Mouse (Mus musculus) frontal cortex, postnatal 10 days (tissue): ENCODE results near the gene Eps15.

Experiments
- DNase-seq, 2 experiments: peaks; one replicate each; pipeline ENCODE4 v3.0.0; 2022; ENCODE audit warnings: low spot score in 2 of 2, mixed read lengths in 1 of 2

Eps15 gene

GRCm38 (mm10) chr4:109268903-109269302 is 11.2 kb upstream of the Eps15 start:
- DNase-seq = no peak

- no peak for DNase-seq
Measured at GRCm38 (mm10) chr4:109271803-109272202, 8.3 kb upstream of the Eps15 start.

GRCm38 (mm10) chr4:109273586-109274240 is 6.4 kb upstream of the Eps15 start:
- DNase-seq = no peak

GRCm38 (mm10) chr4:109280459-109281160 is 542 bp downstream of the Eps15 start:
- peak in 1 of 2 experiments; percentile 23 for DNase-seq

GRCm38 (mm10) chr4:109281161-109281560 is 1.1 kb downstream of the Eps15 start:
- DNase-seq = no peak

GRCm38 (mm10) chr4:109281946-109282345 is 1.9 kb downstream of the Eps15 start:
- no peak for DNase-seq

GRCm38 (mm10) chr4:109294629-109295028 is 14.6 kb downstream of the Eps15 start:
- no peak for DNase-seq

GRCm38 (mm10) chr4:109296510-109296909 is 16.4 kb downstream of the Eps15 start:
- no peak for DNase-seq

- no peak for DNase-seq
Measured at GRCm38 (mm10) chr4:109299136-109299535, 19.1 kb downstream of the Eps15 start.

GRCm38 (mm10) chr4:109316941-109317894 is 37.1 kb downstream of the Eps15 start:
- no peak for DNase-seq

GRCm38 (mm10) chr4:109336796-109337195 is 56.7 kb downstream of the Eps15 start:
- DNase-seq = no peak

GRCm38 (mm10) chr4:109341222-109341621 is 61.2 kb downstream of the Eps15 start:
- DNase-seq = no peak

- no peak for DNase-seq
Measured at GRCm38 (mm10) chr4:109342783-109343485, 62.9 kb downstream of the Eps15 start.

- DNase-seq = peak in 1 of 2 experiments; percentile 16
Measured at GRCm38 (mm10) chr4:109343909-109344308, 63.8 kb downstream of the Eps15 start.

- no peak for DNase-seq
Measured at GRCm38 (mm10) chr4:109378107-109378506, 98.0 kb downstream of the Eps15 start.

- DNase-seq = no peak
Measured at GRCm38 (mm10) chr4:109382457-109382856, 102.4 kb downstream of the Eps15 start.

- DNase-seq = no peak
Measured at GRCm38 (mm10) chr4:109385599-109385998, 105.5 kb downstream of the Eps15 start.

GRCm38 (mm10) chr4:109393229-109393779 is 113.2 kb downstream of the Eps15 start:
- no peak for DNase-seq

GRCm38 (mm10) chr4:109393902-109394301 is 113.8 kb downstream of the Eps15 start:
- DNase-seq = no peak

GRCm38 (mm10) chr4:109394314-109395074 is 114.4 kb downstream of the Eps15 start:
- DNase-seq = no peak
